Mouse (Mus musculus) heart, postnatal 36 days (tissue): ENCODE results near the gene Zdhhc14. TPM values are rescaled to one million over a fixed set of nuclear protein-coding genes. Genes with fewer than 3 reads are reported as not detected.
"Not testable (repeated sequence)": the region's sequence is repeated elsewhere in the genome, so short reads cannot be mapped to it uniquely, and the experiment has no call there.

Experiments used
- DNase-seq, 2 experiments: peaks; one replicate each; pipeline ENCODE4 v3.0.0; 2021 to 2022
- intact Hi-C: fragments of 180-260 bp; cut with DNase I; formaldehyde crosslinking; loops from one replicate; pipeline ENCODE4 v1.15.1; 2025
- total RNA-seq, 2 experiments: library from RNA; stranded (reverse); gene quantifications; 2 replicates each; pipeline ENCODE4 v1.2.3; 2021

The Zdhhc14 gene
- total RNA-seq, 2 experiments from 2014 or later: 4.6 to 4.7 TPM

GRCm38 (mm10) chr17:5595068-5595467 lies 102.7 kb downstream of the Zdhhc14 start:
- intact Hi-C loops: no loop called here
- DNase-seq: no peak

GRCm38 (mm10) chr17:5596490-5596889 lies 104.1 kb downstream of the Zdhhc14 start:
- intact Hi-C loops: no loop called here

GRCm38 (mm10) chr17:5598999-5599398 lies 106.6 kb downstream of the Zdhhc14 start:
- intact Hi-C loops: no loop called here
- DNase-seq: no peak

More at GRCm38 (mm10) chr17:5596490-5596889, 104.1 kb downstream of the Zdhhc14 start:
- peak in 1 of 2 experiments; percentile 29 for DNase-seq

GRCm38 (mm10) chr17:5600505-5601027 lies 108.2 kb downstream of the Zdhhc14 start:
- intact Hi-C loops: no loop called here
- no peak for DNase-seq

GRCm38 (mm10) chr17:5601953-5602352 lies 109.6 kb downstream of the Zdhhc14 start:
- intact Hi-C loops: no loop called here
- DNase-seq: no peak

- intact Hi-C loops: no loop called here
These were observed 113.8 kb downstream of the Zdhhc14 start for GRCm38 (mm10) chr17:5606151-5606591.

GRCm38 (mm10) chr17:5607352-5607751 lies 115.0 kb downstream of the Zdhhc14 start:
- intact Hi-C loops: no loop called here

More at GRCm38 (mm10) chr17:5606151-5606591, 113.8 kb downstream of the Zdhhc14 start:
- DNase-seq: no peak

GRCm38 (mm10) chr17:5609875-5610552 lies 117.7 kb downstream of the Zdhhc14 start:
- intact Hi-C loops: no loop called here

More at GRCm38 (mm10) chr17:5607352-5607751, 115.0 kb downstream of the Zdhhc14 start:
- DNase-seq: no peak

GRCm38 (mm10) chr17:5612236-5612635 lies 119.9 kb downstream of the Zdhhc14 start:
- intact Hi-C loops: no loop called here

More at GRCm38 (mm10) chr17:5609875-5610552, 117.7 kb downstream of the Zdhhc14 start:
- DNase-seq: no peak

GRCm38 (mm10) chr17:5614771-5615318 lies 122.5 kb downstream of the Zdhhc14 start:
- intact Hi-C loops: loop anchor here (5.0 kb wide), 1 partner anchor 173 kb away; the partner anchor contains the start of gene Tmem242
- peak; percentile 49 to 62 for DNase-seq

More at GRCm38 (mm10) chr17:5612236-5612635, 119.9 kb downstream of the Zdhhc14 start:
- no peak for DNase-seq

- no peak for DNase-seq
- intact Hi-C loops: no loop called here
These were observed 129.6 kb downstream of the Zdhhc14 start for GRCm38 (mm10) chr17:5621626-5622591.

GRCm38 (mm10) chr17:5622764-5623163 lies 130.4 kb downstream of the Zdhhc14 start:
- intact Hi-C loops: no loop called here

GRCm38 (mm10) chr17:5623181-5623580 lies 130.8 kb downstream of the Zdhhc14 start:
- intact Hi-C loops: no loop called here
- peak in 1 of 2 experiments; percentile 17 for DNase-seq

More at GRCm38 (mm10) chr17:5622764-5623163, 130.4 kb downstream of the Zdhhc14 start:
- no peak for DNase-seq

GRCm38 (mm10) chr17:5624815-5625214 lies 132.5 kb downstream of the Zdhhc14 start:
- intact Hi-C loops, DNase-seq: not testable (repeated sequence)

GRCm38 (mm10) chr17:5626402-5626801 lies 134.0 kb downstream of the Zdhhc14 start:
- intact Hi-C loops: no loop called here
- no peak for DNase-seq

- no peak for DNase-seq
- intact Hi-C loops: no loop called here
These were observed 135.3 kb downstream of the Zdhhc14 start for GRCm38 (mm10) chr17:5627664-5628063.

- intact Hi-C loops: no loop called here
- no peak for DNase-seq
These were observed 137.3 kb downstream of the Zdhhc14 start for GRCm38 (mm10) chr17:5629651-5630050.

GRCm38 (mm10) chr17:5635254-5635653 lies 142.9 kb downstream of the Zdhhc14 start:
- DNase-seq: no peak
- intact Hi-C loops: no loop called here

- DNase-seq: no peak
- intact Hi-C loops: no loop called here
These were observed 149.1 kb downstream of the Zdhhc14 start for GRCm38 (mm10) chr17:5641436-5641835.
